Mouse (Mus musculus) lung, postnatal 0 days (tissue): ENCODE measurements around the gene Vim.

ENCODE experiments used
- CTCF ChIP-seq: IDR thresholded peaks from 2 replicates; pipeline ENCODE4 v1.5.1; 2016; ENCODE audit warnings: antibody characterized with exemption, mild to moderate bottlenecking
- EP300 ChIP-seq: IDR thresholded peaks from 2 replicates; pipeline ENCODE4 v1.6.1; 2016; ENCODE audit warnings: antibody characterized with exemption, mild to moderate bottlenecking, control low read depth

- TF ChIP-seq EP300 (no peak), CTCF (no peak)
Measured at GRCm38 (mm10) chr2:13548749-13549148, 25.0 kb upstream of the Vim start.
